Mouse (Mus musculus) midbrain, embryonic 16.5 days (tissue): ENCODE results near the gene Cdc42ep4. TPM values are rescaled to one million over a fixed set of nuclear protein-coding genes. Genes with fewer than 3 reads are reported as not detected.

ENCODE experiments used
- ATAC-seq: fragments of 200-750 bp; cut with Nextera tagmentation; 2 replicates; pipeline ENCODE4 v1.8.0; 2017; ENCODE audit warnings: moderate TSS enrichment
- H3K27ac ChIP-seq: fragments of 300-500 bp; sonication (generic); 2 replicates; pipeline ENCODE4 v1.5.1; 2014; ENCODE audit warnings: mild to moderate bottlenecking, low read length, mixed read lengths
- H3K27me3 ChIP-seq: fragments of 300-500 bp; sonication (generic); 2 replicates; pipeline ENCODE4 v1.6.1; 2014; ENCODE audit warnings: low read depth, low read length, mixed read lengths; ENCODE audit not compliant: control insufficient read depth, insufficient read depth
- H3K36me3 ChIP-seq: fragments of 300-500 bp; sonication (generic); 2 replicates; pipeline ENCODE4 v1.6.1; 2014; ENCODE audit warnings: mild to moderate bottlenecking, low read length, moderate library complexity, mixed read lengths; ENCODE audit not compliant: control insufficient read depth, insufficient read depth
- H3K4me1 ChIP-seq: fragments of 300-500 bp; sonication (generic); 2 replicates; pipeline ENCODE4 v1.6.1; 2014; ENCODE audit warnings: mild to moderate bottlenecking, low read length, mixed read lengths; ENCODE audit not compliant: control insufficient read depth, insufficient read depth
- H3K4me2 ChIP-seq: fragments of 300-500 bp; sonication (generic); 2 replicates; pipeline ENCODE4 v1.6.1; 2014; ENCODE audit warnings: mild to moderate bottlenecking, low read length, mixed read lengths
- H3K4me3 ChIP-seq: fragments of 300-500 bp; sonication (generic); 2 replicates; pipeline ENCODE4 v1.5.1; 2014; ENCODE audit warnings: low read depth, mild to moderate bottlenecking, low read length, moderate library complexity, mixed read lengths
- H3K9ac ChIP-seq: fragments of 300-500 bp; sonication (generic); 2 replicates; pipeline ENCODE4 v1.6.1; 2014; ENCODE audit warnings: low read depth, low read length, mixed read lengths
- H3K9me3 ChIP-seq: fragments of 300-500 bp; sonication (generic); replicated peaks from 2 replicates; pipeline ENCODE4 v1.6.1; 2014; ENCODE audit warnings: mild to moderate bottlenecking, low read length, mixed read lengths; ENCODE audit not compliant: control insufficient read depth, poor library complexity, severe bottlenecking
- WGBS: fragments of 180-500 bp; shearing (Covaris S2); extraction: QIAGEN DNeasy Blood & Tissue Kit; methylation state at CpG from one replicate; pipeline ENCODE4 v1.1.7; 2014; 5-methylcytosine and 5-hydroxymethylcytosine counted together
- polyA plus RNA-seq: library from polyadenylated mRNA; unstranded; fragments of >200 nt; fragmentation: Nextera tagmentation; extraction: Ambion mirVana; gene quantifications from 2 replicates; pipeline ENCODE4 v1.2.1, GENCODE M21; 2015

The Cdc42ep4 gene
- polyA plus RNA-seq, 1 experiment from 2014 or later, result 73.2 TPM

GRCm38 (mm10) chr11:113717767-113718424 is 33.8 kb downstream of the Cdc42ep4 start:
- WGBS, result 69% methylated on average over 16 of the region's 16 CpGs

DNA sequence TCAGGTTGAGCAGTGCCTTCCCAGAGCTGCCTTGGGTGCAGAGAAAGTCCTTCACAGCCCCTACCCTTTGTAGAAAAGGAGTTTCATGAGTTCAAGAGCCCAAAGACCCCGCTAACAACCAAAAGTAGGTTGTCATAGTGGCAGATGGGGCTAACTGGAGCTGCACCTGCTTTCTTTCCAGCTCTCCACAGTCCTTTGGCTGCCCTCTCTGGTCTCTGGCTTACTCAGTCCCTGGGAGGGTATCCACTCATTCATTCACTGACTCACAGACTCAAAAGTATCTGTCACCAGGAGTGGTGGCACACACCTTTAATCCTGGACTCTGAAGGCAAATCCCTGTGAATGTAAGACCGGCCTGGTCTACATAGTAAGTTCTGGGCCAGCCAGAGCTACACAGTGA is 35.5 kb downstream of the Cdc42ep4 start:
- Histone ChIP-seq H3K27me3 (no peaks in the 10 kb centered on the region), H3K4me1 (no peaks in the 10 kb centered on the region), H3K4me2 (no peak overlapping the region), H3K36me3 (no peaks in the 10 kb centered on the region), H3K27ac (no peak overlapping the region), H3K4me3 (no peak overlapping the region), H3K9me3 (no peaks in the 10 kb centered on the region), H3K9ac (no peak overlapping the region)
- 93% methylated on average over 2 of the region's 2 CpGs for WGBS
- no peak for ATAC-seq

More at GRCm38 (mm10) chr11:113717767-113718424, 33.8 kb downstream of the Cdc42ep4 start:
- Histone ChIP-seq H3K27me3 (no peaks in the 10 kb centered on the region), H3K27ac (no peak overlapping the region), H3K4me1 (no peaks in the 10 kb centered on the region), H3K4me2 (no peak overlapping the region), H3K36me3 (no peaks in the 10 kb centered on the region), H3K9me3 (no peaks in the 10 kb centered on the region), H3K4me3 (no peak overlapping the region), H3K9ac (no peak overlapping the region)
- ATAC-seq, result no peak

- Histone ChIP-seq H3K4me2 (no peak overlapping the region), H3K27me3 (no peaks in the 10 kb centered on the region), H3K4me3 (no peak overlapping the region), H3K9ac (no peak overlapping the region), H3K9me3 (no peaks in the 10 kb centered on the region), H3K36me3 (no peaks in the 10 kb centered on the region), H3K27ac (no peak overlapping the region), H3K4me1 (peaks cover 7% of the 10 kb centered on the region)
- no peak for ATAC-seq
- 67% methylated on average over 7 of the region's 7 CpGs for WGBS
Observed at GRCm38 (mm10) chr11:113715078-113715674, 36.5 kb downstream of the Cdc42ep4 start.

GRCm38 (mm10) chr11:113711061-113711460 is 40.6 kb downstream of the Cdc42ep4 start:
- WGBS, result 64% methylated on average over 1 of the region's 1 CpGs
- Histone ChIP-seq H3K36me3 (no peaks in the 10 kb centered on the region), H3K4me1 (peaks cover 12% of the 10 kb centered on the region), H3K27ac (no peak overlapping the region), H3K27me3 (0 out of 2 replicates have a peak, but pooled peaks cover 2% of the 10 kb centered on the region), H3K9me3 (no peaks in the 10 kb centered on the region), H3K4me3 (no peak overlapping the region), H3K4me2 (no peak overlapping the region), H3K9ac (no peak overlapping the region)
- ATAC-seq, result no peak

DNA sequence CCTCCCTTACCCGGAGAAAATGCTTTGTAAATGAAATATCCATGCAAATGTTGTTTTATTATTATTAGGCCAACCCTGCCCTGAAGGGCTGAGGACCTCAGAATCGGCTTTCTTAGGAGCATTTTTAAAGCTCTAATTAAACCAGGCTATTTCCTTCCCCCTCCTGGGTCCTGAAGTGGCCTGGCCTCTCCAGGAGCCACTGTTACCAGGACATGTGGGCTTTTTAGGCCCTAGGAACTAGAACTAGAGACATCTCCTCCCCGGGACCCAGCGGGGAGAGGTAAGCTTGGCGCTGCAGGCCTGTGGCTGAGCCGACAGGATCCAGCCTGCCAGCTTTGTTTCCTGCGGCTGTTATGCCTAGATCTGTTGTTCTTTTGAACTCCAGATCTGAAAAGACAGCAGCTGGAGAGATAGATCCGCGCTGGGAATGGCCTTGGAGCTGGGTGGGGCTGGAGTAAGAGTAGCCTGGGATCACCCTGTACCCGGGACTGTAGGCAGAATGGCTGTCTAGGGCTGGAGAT is 41.4 kb downstream of the Cdc42ep4 start:
- Histone ChIP-seq H3K9me3 (no peaks in the 10 kb centered on the region), H3K4me3 (no peak overlapping the region), H3K4me1 (peaks cover 12% of the 10 kb centered on the region), H3K9ac (peak overlapping the region; percentile 57), H3K27me3 (0 out of 2 replicates have a peak, but pooled peaks cover 2% of the 10 kb centered on the region), H3K36me3 (no peaks in the 10 kb centered on the region), H3K27ac (peak overlapping the region; percentile 66), H3K4me2 (0 out of 2 replicates have a peak overlapping the region, but pooled peaks have one; percentile 6)
- ATAC-seq, result peak; percentile 47
- WGBS, result 5% methylated on average over 10 of the region's 10 CpGs

DNA sequence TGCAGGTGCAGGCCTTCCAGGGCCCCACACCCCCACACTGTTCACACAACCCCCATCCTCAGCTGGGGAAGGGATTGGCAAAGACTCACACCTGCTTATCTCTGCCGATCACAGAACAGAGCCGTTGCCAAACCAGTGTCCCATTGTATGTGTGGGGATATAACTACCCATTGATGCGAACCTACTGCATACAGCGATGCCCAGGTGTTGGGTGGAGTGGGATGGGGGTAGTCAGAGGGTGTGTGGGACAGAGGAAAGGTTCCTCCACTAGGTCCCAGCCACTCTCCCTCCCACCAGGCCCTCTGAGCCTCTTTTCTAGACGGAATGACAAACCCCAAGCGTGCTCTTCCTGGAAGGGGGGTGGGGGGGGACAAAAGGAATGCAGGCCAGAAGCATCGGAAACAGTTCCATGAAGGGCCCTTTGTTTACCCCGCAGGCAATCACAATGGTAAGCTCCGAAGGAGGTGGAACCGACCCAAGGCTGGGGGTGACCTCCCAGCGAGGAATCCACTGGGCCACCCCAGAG is 41.9 kb downstream of the Cdc42ep4 start, which contains the start of gene Cpsf4l:
TSS of gene Cpsf4l (minus strand) at position 287 of the 526 bp plus-strand sequence.
- 0 out of 2 replicates have a peak within 1 kb of the TSS, but pooled peaks have one; percentile 6 for H3K4me2 ChIP-seq
- peak within 1 kb of the TSS; percentile 66 for H3K27ac ChIP-seq
- 5% methylated on average over 11 of the region's 11 CpGs for WGBS
- H3K9ac ChIP-seq, result peak within 1 kb of the TSS; percentile 57
- peak; percentile 64 for ATAC-seq
- 0 out of 2 replicates have a peak, but pooled peaks cover 2% of the 10 kb centered on the region for H3K27me3 ChIP-seq
- H3K4me1 ChIP-seq, result peaks cover 12% of the 10 kb centered on the region
- H3K36me3 ChIP-seq, result no peaks in the 10 kb centered on the region
- H3K9me3 ChIP-seq, result no peaks in the 10 kb centered on the region
- H3K4me3 ChIP-seq, result no peak within 1 kb of the TSS

DNA sequence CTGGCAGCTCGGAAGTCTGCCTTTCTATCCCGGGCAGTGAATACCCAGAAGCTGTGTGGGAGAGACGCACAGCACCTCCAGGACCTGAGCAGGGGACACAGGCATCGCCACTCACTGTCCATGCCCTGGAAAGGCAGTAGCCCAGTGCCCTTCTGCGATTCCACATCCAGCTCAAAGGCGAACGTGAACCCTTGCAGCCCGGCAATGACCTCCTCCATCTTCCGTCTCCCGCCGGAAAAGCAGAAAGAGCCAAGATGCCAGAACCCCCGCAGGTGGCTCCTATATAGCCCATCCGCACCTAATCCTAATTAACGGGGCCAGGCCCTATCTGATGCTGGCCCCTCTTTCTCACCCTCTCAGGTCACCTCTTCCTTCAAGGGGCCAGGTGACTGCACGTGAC is 42.4 kb downstream of the Cdc42ep4 start:
- H3K9ac ChIP-seq, result no peak overlapping the region; the same call in 1 of the 2 replicates
- 0 out of 2 replicates have a peak, but pooled peaks cover 2% of the 10 kb centered on the region for H3K27me3 ChIP-seq
- 18% methylated on average over 15 of the region's 15 CpGs for WGBS
- H3K4me1 ChIP-seq, result peaks cover 12% of the 10 kb centered on the region
- H3K4me3 ChIP-seq, result no peak overlapping the region
- H3K4me2 ChIP-seq, result no peak overlapping the region
- ATAC-seq, result no peak
- no peak overlapping the region for H3K27ac ChIP-seq
- no peaks in the 10 kb centered on the region for H3K9me3 ChIP-seq
- no peaks in the 10 kb centered on the region for H3K36me3 ChIP-seq

GRCm38 (mm10) chr11:113708629-113709213 is 43.0 kb downstream of the Cdc42ep4 start:
- Histone ChIP-seq H3K4me3 (no peak overlapping the region), H3K27me3 (0 out of 2 replicates have a peak, but pooled peaks cover 2% of the 10 kb centered on the region), H3K36me3 (no peaks in the 10 kb centered on the region), H3K4me2 (no peak overlapping the region), H3K4me1 (peaks cover 16% of the 10 kb centered on the region), H3K9me3 (no peaks in the 10 kb centered on the region), H3K27ac (no peak overlapping the region), H3K9ac (no peak overlapping the region)
- no peak for ATAC-seq
- WGBS, result 61% methylated on average over 19 of the region's 19 CpGs
